Mouse (Mus musculus): ENCODE data around the gene Sesn1. TPM values are rescaled to one million over a fixed set of nuclear protein-coding genes. Genes with fewer than 3 reads are reported as not detected.

The Sesn1 gene
- polyA plus RNA-seq, 1 experiment from 2014 or later, result 29.2 TPM

DNA sequence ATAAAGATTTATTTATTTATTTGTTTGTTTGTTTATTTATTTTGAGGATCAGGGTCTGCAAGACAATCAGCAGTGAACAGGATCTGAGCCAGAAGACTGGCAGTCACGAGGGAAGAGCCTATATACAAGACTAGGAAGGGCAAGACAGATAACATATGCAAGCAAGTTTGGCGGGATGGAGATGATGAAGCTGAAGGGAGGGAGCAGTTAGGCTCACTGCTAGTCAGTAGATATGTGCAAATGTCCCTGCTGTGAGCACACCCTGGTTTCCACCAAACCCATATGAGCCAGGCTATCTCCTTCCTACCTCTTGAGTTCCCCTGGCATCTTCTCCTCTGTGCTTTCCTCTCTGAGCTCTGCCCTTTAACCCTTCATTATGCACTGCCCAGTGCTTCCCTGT, 61.8 kb downstream of the Sesn1 start:
- no peak overlapping the region for H3K9ac ChIP-seq (ENCODE audit: low read length)
- 49% methylated on average over 2 of the region's 2 CpGs for WGBS
- H3K4me1 ChIP-seq (replicated peaks; ENCODE audit: control insufficient read depth, insufficient read depth, low read length), result peaks cover 3% of the 10 kb centered on the region; the same call in 1 of the 2 replicates
- ATAC-seq (ENCODE audit: low read depth), result no peak
- H3K4me3 ChIP-seq (ENCODE audit: low read length), result no peak overlapping the region
- H3K27me3 ChIP-seq (ENCODE audit: control insufficient read depth, insufficient read depth, low read depth, low read length), result no peaks in the 10 kb centered on the region
- H3K9me3 ChIP-seq (ENCODE audit: control insufficient read depth, low read length), result no peaks in the 10 kb centered on the region
- no peaks in the 10 kb centered on the region for H3K36me3 ChIP-seq (ENCODE audit: control insufficient read depth, insufficient read depth, low read length)
- no peak overlapping the region for H3K4me2 ChIP-seq (ENCODE audit: low read depth, low read length)
- no peak overlapping the region for H3K27ac ChIP-seq (ENCODE audit: low read length)

DNA sequence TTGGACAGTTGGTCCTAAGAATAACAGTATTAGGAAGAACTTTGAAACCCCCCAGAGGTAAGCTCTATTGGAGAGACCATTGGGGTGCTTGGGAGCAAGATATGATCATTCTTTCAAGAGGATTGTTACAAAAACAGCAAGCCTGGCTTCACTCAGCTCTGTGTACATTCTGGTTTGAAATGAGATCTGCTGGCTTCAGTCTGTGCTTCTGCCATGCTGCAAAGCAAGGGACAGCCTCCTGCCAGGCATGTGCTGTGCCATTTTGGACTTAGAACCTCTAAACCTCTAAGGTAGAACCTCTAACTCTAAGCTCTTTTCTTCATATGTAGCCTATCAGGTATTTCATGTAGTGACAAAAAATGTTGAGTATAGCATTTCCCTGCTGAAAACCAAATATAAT, 65.9 kb downstream of the Sesn1 start:
- peaks cover 5% of the 10 kb centered on the region for H3K4me1 ChIP-seq (replicated peaks; ENCODE audit: control insufficient read depth, insufficient read depth, low read length)

DNA sequence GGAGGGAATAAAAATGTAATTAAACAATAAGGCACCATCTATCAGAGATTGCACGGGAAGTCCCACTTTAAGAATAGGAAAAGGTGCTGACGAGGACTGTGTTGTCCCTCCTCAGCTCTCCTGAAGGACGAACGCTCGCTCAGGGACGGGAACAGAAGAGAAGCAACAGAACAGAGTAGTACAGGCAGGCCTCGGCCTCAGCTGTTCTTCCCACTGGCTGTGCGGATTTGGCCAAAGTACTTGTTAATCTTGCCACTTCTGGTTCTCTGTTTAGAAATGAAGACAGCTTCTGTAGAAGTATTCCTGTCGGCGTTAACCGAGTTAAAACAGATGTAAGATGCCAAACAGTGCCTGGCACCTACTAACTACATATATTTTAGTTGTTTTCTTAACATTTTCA, 68.6 kb downstream of the Sesn1 start:
- Histone ChIP-seq H3K36me3 (ENCODE audit: control insufficient read depth, insufficient read depth, low read length) (no peaks in the 10 kb centered on the region), H3K27ac (ENCODE audit: low read length) (no peak overlapping the region), H3K4me2 (ENCODE audit: low read depth, low read length) (no peak overlapping the region), H3K27me3 (ENCODE audit: control insufficient read depth, insufficient read depth, low read depth, low read length) (no peaks in the 10 kb centered on the region), H3K9me3 (ENCODE audit: control insufficient read depth, low read length) (no peaks in the 10 kb centered on the region), H3K4me3 (ENCODE audit: low read length) (no peak overlapping the region), H3K4me1 (replicated peaks; ENCODE audit: control insufficient read depth, insufficient read depth, low read length) (peaks cover 6% of the 10 kb centered on the region; the same call in 1 of the 2 replicates), H3K9ac (ENCODE audit: low read length) (no peak overlapping the region)
- WGBS, result 81% methylated on average over 11 of the region's 11 CpGs
- no peak for ATAC-seq (ENCODE audit: low read depth)

More for the DNA sequence above, 65.9 kb downstream of the Sesn1 start:
- Histone ChIP-seq H3K4me3 (ENCODE audit: low read length) (no peak overlapping the region), H3K4me2 (ENCODE audit: low read depth, low read length) (no peak overlapping the region), H3K9me3 (ENCODE audit: control insufficient read depth, low read length) (no peaks in the 10 kb centered on the region), H3K27ac (ENCODE audit: low read length) (no peak overlapping the region), H3K36me3 (ENCODE audit: control insufficient read depth, insufficient read depth, low read length) (no peaks in the 10 kb centered on the region), H3K9ac (ENCODE audit: low read length) (no peak overlapping the region), H3K27me3 (ENCODE audit: control insufficient read depth, insufficient read depth, low read depth, low read length) (no peaks in the 10 kb centered on the region)
- ATAC-seq (ENCODE audit: low read depth), result no peak

DNA sequence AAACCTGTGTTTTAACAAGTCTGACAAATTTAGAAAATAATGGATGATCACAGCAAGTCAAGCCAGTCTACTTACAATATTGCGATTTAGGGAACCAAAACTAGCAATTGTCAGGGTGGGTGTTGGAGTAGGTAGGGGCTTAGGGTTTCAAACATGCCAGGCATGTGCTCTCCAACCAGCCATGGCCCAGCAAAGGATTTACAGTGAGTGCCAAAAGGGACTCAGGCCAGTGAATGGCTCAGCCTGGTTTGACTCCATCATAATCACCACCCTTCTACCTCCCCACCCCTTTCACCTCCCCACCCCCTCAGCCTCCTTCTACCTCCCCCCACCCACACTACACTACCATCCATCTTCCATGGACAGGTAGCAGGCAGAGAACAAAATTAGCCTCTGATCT, 69.9 kb downstream of the Sesn1 start:
- H3K36me3 ChIP-seq (ENCODE audit: control insufficient read depth, insufficient read depth, low read length), result no peaks in the 10 kb centered on the region
- 67% methylated on average over 1 of the region's 1 CpGs for WGBS
- ATAC-seq (ENCODE audit: low read depth), result no peak
- H3K4me2 ChIP-seq (ENCODE audit: low read depth, low read length), result no peak overlapping the region
- H3K9ac ChIP-seq (ENCODE audit: low read length), result no peak overlapping the region
- no peaks in the 10 kb centered on the region for H3K9me3 ChIP-seq (ENCODE audit: control insufficient read depth, low read length)
- H3K27me3 ChIP-seq (ENCODE audit: control insufficient read depth, insufficient read depth, low read depth, low read length), result no peaks in the 10 kb centered on the region
- H3K27ac ChIP-seq (ENCODE audit: low read length), result no peak overlapping the region
- peaks cover 11% of the 10 kb centered on the region for H3K4me1 ChIP-seq (replicated peaks; ENCODE audit: control insufficient read depth, insufficient read depth, low read length)
- no peak overlapping the region for H3K4me3 ChIP-seq (ENCODE audit: low read length)

DNA sequence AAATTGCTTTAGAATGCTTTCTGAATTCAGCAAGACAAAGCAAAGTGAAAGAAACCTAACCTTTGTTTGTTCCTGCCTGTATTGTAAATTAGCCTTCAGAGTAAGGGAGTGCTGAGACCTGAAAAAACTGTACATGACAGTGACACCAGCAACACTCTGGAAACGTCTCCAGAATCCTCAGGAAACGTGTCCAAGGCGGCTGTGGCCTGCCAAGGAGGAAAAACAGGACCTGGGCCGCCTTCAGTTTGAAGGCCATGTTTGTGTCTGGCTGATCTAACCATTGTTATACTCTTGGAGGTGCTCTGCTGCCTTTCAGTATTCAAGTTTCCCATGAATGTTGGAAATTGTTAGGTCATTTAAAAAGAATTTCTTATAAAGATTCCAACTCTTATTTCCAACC, 70.5 kb downstream of the Sesn1 start:
- Histone ChIP-seq H3K9me3 (ENCODE audit: control insufficient read depth, low read length) (no peaks in the 10 kb centered on the region), H3K36me3 (ENCODE audit: control insufficient read depth, insufficient read depth, low read length) (no peaks in the 10 kb centered on the region), H3K9ac (ENCODE audit: low read length) (no peak overlapping the region), H3K4me1 (replicated peaks; ENCODE audit: control insufficient read depth, insufficient read depth, low read length) (peaks cover 11% of the 10 kb centered on the region), H3K27me3 (ENCODE audit: control insufficient read depth, insufficient read depth, low read depth, low read length) (no peaks in the 10 kb centered on the region), H3K4me3 (ENCODE audit: low read length) (no peak overlapping the region), H3K4me2 (ENCODE audit: low read depth, low read length) (no peak overlapping the region), H3K27ac (ENCODE audit: low read length) (no peak overlapping the region; the same call in 1 of the 2 replicates)
- ATAC-seq (ENCODE audit: low read depth), result no peak
- WGBS, result 33% methylated on average over 4 of the region's 4 CpGs

DNA sequence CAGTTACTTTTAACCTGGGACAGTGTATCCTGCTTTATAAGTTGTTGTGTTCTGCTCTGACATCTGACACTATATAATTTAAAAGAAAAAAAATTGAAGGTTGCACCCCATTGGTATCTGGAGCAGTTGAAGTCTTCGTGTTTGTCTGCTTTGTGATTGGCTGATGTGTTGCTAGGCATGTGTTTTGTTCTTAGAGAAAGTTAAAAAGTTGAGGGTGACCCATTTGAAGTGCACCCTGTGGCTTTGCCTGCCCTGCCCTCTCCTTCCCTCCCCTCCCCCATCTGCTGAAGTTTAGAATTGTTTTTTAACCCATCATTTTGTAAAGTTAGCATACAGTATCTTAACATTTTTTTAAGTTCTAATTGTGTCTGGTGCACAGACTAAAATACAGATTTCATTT, 71.0 kb downstream of the Sesn1 start:
- no peak overlapping the region for H3K4me2 ChIP-seq (ENCODE audit: low read depth, low read length)
- H3K36me3 ChIP-seq (ENCODE audit: control insufficient read depth, insufficient read depth, low read length), result no peaks in the 10 kb centered on the region
- no peak for ATAC-seq (ENCODE audit: low read depth)
- H3K9ac ChIP-seq (ENCODE audit: low read length), result no peak overlapping the region
- no peak overlapping the region for H3K4me3 ChIP-seq (ENCODE audit: low read length)
- WGBS, result 6% methylated on average over 1 of the region's 1 CpGs
- H3K9me3 ChIP-seq (ENCODE audit: control insufficient read depth, low read length), result no peaks in the 10 kb centered on the region
- no peaks in the 10 kb centered on the region for H3K27me3 ChIP-seq (ENCODE audit: control insufficient read depth, insufficient read depth, low read depth, low read length)
- peaks cover 11% of the 10 kb centered on the region for H3K4me1 ChIP-seq (replicated peaks; ENCODE audit: control insufficient read depth, insufficient read depth, low read length)
- H3K27ac ChIP-seq (ENCODE audit: low read length), result no peak overlapping the region

DNA sequence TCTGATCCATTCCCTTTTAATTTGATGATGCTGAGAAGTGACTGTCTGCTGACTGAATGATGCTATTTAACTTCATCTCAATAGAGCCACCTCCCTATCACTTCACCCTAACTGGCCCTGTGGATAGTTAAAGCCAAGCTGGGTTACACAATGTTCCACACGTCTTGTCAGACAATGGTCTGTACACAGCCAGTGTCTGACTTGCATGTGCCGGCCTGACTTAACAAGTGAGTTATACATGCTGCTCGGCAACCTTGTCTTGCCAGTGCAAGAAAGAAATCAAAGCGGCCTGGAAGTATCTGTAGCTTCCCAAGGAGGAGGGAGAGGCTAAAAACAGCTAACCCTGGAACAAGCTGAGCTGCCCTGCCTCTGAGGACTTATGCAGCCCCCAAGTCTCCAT, 71.7 kb downstream of the Sesn1 start:
- Histone ChIP-seq H3K27me3 (ENCODE audit: control insufficient read depth, insufficient read depth, low read depth, low read length) (no peaks in the 10 kb centered on the region), H3K36me3 (ENCODE audit: control insufficient read depth, insufficient read depth, low read length) (no peaks in the 10 kb centered on the region), H3K27ac (ENCODE audit: low read length) (no peak overlapping the region), H3K9me3 (ENCODE audit: control insufficient read depth, low read length) (no peaks in the 10 kb centered on the region), H3K4me2 (ENCODE audit: low read depth, low read length) (no peak overlapping the region), H3K9ac (ENCODE audit: low read length) (no peak overlapping the region), H3K4me1 (replicated peaks; ENCODE audit: control insufficient read depth, insufficient read depth, low read length) (peaks cover 11% of the 10 kb centered on the region), H3K4me3 (ENCODE audit: low read length) (no peak overlapping the region)
- no peak for ATAC-seq (ENCODE audit: low read depth)
- WGBS, result 34% methylated on average over 4 of the region's 4 CpGs

DNA sequence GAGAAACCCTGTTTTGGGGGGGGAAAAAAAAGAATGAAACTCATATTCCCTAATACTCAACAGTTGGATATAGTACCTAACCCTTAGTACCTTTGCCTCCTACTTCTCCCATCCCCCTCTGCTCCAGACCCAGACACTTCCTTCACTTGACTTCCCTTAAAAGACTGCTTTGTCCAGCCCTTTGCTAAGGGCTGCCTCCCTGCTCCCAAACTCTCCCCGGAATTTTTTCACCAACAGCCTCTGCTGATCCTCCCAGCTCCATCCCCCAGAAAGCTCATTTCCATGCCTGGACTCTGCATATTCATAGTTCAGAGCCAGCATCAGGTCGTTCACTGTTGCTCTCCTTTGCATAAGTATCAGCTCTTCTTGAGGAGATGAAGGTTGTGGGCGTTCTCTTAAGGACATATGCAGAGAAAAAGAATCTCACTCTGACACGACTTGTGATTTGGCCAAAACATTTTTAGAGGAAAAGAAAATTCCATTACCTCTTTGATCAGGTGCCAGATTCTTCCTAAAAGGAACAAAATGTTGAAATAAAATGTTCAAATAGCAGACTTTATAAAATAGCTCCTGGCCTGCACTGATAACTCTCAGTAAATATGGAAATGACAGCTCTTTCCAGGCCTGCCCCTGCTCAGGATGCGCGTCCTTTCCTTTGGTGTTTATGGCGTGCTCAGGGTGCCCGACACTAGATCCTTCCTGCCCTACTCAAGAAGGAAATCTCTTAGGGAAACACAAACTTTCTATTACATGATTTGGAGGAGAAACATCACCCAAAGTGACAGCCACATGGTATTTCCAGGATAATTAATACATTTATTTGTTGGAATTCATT, 74.2 kb downstream of the Sesn1 start:
- no peaks in the 10 kb centered on the region for H3K9me3 ChIP-seq (ENCODE audit: control insufficient read depth, low read length)
- H3K27me3 ChIP-seq (ENCODE audit: control insufficient read depth, insufficient read depth, low read depth, low read length), result no peaks in the 10 kb centered on the region
- no peak overlapping the region for H3K9ac ChIP-seq (ENCODE audit: low read length)
- H3K27ac ChIP-seq (ENCODE audit: low read length), result peak overlapping the region; percentile 28
- no peak for ATAC-seq (ENCODE audit: low read depth)
- H3K4me1 ChIP-seq (replicated peaks; ENCODE audit: control insufficient read depth, insufficient read depth, low read length), result peaks cover 17% of the 10 kb centered on the region
- H3K36me3 ChIP-seq (ENCODE audit: control insufficient read depth, insufficient read depth, low read length), result no peaks in the 10 kb centered on the region
- H3K4me2 ChIP-seq (ENCODE audit: low read depth, low read length), result no peak overlapping the region
- 32% methylated on average over 8 of the region's 8 CpGs for WGBS
- no peak overlapping the region for H3K4me3 ChIP-seq (ENCODE audit: low read length)

DNA sequence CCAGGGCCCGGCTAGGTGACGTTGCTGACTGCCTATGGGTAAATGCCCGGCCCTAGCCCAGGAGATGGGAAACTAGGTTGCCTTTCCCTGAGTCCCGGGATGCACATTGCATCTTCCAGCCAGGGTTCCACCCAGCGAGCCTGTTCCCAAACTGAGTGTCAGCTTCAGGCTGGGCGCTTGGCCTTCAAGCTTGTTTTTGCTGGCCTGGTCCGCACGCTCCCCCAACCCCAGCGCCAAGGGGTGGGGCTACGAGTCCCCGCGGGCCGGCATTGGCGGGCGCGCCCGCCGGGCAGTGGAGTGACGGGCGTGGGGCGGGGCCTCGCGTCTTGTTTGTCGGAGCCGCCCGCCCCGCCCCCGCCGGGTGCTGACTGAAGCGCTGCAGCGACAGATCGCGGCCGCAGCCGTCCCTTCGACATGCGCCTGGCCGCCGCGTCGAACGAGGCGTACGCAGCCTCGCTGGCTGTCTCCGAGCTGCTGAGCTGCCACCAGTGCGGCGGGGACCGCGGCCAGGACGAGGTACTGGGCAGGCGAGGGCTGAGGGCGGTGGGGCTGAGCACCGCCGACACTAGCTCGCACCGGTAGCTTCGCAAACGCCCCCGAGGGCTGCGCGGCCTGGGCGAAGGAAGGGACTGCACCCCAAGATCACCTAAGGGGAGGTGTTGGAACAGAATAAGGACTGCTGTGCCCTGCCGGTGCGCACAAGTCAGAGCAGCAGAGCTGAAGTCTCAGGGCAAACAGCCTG, 77.5 kb downstream of the Sesn1 start:
- H3K36me3 ChIP-seq (ENCODE audit: control insufficient read depth, insufficient read depth, low read length), result no peaks in the 10 kb centered on the region
- no peaks in the 10 kb centered on the region for H3K9me3 ChIP-seq (ENCODE audit: control insufficient read depth, low read length)
- H3K27ac ChIP-seq (ENCODE audit: low read length), result peak overlapping the region; percentile 93
- peak overlapping the region; percentile 75 for H3K4me3 ChIP-seq (ENCODE audit: low read length)
- peak overlapping the region; percentile 88 for H3K9ac ChIP-seq (ENCODE audit: low read length)
- peak overlapping the region; percentile 89 for H3K4me2 ChIP-seq (ENCODE audit: low read depth, low read length)
- under 1% methylated on average over 63 of the region's 65 CpGs for WGBS
- peaks cover 11% of the 10 kb centered on the region for H3K4me1 ChIP-seq (replicated peaks; ENCODE audit: control insufficient read depth, insufficient read depth, low read length)
- peak; percentile 99 for ATAC-seq (ENCODE audit: low read depth)
- no peaks in the 10 kb centered on the region for H3K27me3 ChIP-seq (ENCODE audit: control insufficient read depth, insufficient read depth, low read depth, low read length)

Data from lung, embryonic 16.5 days (tissue).